Mouse (Mus musculus): ENCODE measurements around the gene Lcn2.
A peak's percentile ranks its signal among the peaks of the same experiment; 100 is the strongest.

Gene Lcn2

DNA sequence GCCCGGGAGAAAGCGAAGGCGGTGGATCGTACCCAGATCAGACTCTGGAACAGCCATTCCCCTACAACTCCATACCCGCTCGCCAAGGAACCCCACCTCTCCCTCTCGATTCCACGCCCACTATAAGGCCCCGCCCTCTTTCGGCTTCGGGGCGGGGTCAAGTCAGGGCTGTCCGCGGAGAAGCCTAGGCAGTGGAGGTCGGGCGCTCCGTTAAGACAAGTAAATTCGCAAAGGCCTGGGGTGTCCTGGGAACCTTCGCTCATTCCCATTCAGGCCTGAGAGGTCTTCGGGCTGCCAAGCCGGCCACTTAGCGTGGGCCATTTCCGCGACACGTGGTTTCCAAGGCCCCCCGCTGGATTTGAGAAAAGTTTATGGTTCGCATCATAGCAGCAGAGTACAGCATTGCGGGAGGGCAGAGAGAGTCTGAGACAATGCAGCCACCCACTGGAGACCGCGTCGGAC, 7.5 kb upstream of the Lcn2 start, which contains the start of gene Ptges2:
Gene Ptges2 (plus strand): TSS at position 413 of the 462 bp plus-strand sequence.
- TF ChIP-seq GATA4 (IDR thresholded peaks at IDR 0.05; ENCODE audit: insufficient replicate concordance, low read length) = no peak

DNA sequence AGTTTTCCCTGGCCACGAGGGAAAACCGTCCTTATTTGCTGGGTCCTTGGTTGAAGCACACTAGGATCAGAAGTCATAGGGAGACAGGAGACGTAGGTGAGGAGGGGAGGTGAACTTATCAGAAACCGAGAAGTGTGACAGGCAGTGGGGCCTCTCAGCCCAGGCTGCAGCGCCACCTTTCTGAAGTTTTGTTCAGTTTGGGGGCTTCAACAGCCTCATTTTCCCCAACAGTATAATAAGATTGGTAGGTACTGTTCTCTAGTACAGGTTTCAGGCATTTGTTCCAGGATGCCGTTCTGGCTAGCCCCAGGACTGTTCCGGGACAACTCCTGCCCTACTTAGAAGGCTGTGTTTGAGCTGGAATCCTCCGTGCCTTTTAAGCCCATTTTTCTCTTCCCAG, 6.9 kb upstream of the Lcn2 start:
- no peak for TF ChIP-seq GATA4 (IDR thresholded peaks at IDR 0.05; ENCODE audit: insufficient replicate concordance, low read length)

DNA sequence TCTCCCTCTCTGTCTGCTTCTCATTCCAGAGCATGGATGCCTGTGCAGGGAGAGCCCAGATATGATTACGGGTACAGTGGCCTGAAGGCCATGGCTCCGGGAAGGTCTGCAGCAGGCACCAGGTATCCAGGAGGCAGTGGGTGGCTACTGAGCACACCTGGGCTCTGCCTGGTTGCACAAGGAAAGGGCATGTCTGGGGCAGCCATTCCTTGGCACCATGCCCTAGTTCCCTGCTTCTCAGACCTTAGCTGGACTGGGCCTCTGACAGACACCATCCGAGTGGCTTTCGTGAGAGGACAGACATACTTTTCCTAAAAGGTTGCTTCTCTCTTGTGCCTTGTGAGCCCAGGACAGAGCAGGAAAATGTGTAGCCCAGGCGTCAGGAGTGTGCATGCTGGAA, 4.0 kb upstream of the Lcn2 start:
- no peak for TF ChIP-seq GATA4 (IDR thresholded peaks at IDR 0.05; ENCODE audit: insufficient replicate concordance, low read length)

DNA sequence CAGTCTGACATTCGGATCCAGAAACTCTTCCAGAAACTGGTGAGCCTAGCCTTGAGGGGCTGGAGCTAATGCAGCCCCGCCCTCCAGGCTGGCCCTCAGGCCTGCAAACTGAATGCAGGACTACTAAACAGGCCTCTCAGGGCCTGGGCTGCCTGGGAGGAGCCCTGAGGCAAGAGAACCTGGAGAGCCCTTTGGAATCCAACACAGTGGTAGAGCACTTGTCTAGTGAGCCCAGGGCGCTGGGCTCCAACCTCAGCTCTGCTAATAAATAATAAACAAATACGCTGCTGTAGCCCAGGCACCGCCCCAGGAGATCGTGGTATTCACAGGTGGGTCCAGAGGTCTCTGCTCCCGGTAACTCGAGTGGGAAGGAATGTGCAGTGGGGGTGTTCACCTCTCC, 2.8 kb upstream of the Lcn2 start:
- no peak for TF ChIP-seq GATA4 (IDR thresholded peaks at IDR 0.05; ENCODE audit: insufficient replicate concordance, low read length)

DNA sequence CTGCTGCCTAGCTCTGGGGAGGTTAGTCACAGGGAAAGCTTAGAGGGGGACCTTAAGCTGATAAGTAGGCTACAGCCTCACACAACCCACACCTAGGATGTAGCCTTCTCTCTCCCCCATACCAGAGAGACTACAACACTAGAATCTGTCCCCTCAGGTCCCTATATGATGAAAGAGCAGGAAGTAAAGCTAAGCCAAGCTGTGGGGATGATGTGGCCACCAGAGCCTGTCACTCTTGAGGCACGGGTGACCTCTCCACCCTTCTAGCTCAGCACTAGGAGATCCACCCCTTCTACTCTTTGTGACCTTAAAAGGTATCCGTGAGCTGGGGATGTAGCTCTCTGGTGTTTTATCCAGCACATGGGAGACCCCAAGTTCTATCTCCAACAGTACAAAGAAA, 1.1 kb upstream of the Lcn2 start:
- TF ChIP-seq GATA4 (IDR thresholded peaks at IDR 0.05; ENCODE audit: insufficient replicate concordance, low read length) = no peak

DNA sequence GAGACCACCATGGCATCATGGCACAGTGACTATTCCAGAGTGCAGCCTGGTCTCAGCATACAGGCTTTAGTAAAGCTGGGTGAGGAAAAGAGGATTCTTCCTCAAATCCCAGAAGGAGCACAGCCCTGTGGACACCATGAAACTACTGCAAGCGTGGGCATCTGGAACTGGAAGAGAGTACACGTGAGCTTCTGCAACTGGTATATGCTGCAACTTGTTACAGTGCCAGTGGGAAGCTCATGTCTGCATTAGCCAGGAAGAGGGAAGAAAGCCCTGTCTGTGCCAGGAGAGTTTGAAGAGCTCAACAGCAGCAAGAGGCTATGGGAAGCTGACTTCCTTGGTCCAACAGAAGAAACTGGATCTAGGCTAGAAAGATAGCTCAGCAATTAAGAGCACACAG, 5.4 kb downstream of the Lcn2 start:
- TF ChIP-seq GATA4 (IDR thresholded peaks at IDR 0.05; ENCODE audit: insufficient replicate concordance, low read length) = no peak

DNA sequence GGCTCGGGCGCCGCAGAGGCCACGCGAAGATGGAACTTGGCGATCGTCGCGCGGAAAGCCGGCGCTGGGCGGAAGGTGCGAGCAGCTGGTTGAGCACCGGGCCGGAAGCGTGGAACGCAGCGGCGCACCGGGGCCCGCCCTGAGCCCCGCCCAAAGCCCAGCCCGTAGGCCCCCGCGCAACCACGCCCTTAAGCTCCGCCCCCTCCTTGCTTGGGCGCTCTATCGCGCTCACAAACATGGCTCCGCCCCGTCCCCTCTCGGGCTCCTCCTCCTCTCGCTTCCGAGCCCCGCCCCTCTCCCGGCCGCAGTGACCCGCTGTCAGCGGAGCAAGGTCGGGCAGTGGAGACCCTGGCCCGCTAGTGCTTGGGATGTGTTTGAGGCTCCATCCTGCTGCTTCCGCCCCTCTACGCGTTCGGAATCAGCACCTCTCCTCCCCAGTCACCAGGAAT, 6.3 kb downstream of the Lcn2 start, which contains the start of gene 1110008P14Rik:
Gene 1110008P14Rik (minus strand): TSS at position 164 of the 449 bp plus-strand sequence.
- TF ChIP-seq GATA4 (IDR thresholded peaks at IDR 0.05; ENCODE audit: insufficient replicate concordance, low read length) = no peak

DNA sequence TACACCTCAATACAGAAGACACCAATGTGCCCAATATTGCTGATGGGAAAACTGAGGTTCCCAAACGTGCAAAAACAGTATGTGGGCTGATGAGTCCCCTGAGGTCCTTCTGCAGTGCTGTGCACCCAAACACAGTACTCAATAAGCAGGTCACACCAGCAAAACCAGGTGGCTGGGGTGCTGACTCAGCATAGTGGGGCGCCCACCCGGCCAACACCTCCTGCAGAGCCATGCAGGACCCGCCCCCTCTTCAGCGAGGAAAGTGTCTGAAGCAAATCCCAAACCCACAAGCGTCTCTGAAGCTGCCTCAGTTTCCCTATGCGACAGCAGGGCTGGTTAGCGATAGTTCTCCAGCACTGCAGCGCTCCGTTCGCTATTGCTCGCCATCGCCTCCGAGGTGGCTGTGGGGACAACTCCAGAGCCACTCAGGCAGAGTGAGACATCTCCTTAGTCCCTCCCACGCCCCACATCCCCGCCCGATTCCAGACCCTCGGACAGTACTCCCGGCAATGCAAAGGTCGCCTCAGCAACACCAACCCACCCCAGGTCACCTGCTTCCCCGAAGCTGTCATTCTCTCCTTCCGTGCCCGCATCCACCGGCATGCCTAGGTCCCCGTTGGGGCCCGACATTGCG, 6.8 kb downstream of the Lcn2 start:
- no peak for TF ChIP-seq GATA4 (IDR thresholded peaks at IDR 0.05; ENCODE audit: insufficient replicate concordance, low read length)

DNA sequence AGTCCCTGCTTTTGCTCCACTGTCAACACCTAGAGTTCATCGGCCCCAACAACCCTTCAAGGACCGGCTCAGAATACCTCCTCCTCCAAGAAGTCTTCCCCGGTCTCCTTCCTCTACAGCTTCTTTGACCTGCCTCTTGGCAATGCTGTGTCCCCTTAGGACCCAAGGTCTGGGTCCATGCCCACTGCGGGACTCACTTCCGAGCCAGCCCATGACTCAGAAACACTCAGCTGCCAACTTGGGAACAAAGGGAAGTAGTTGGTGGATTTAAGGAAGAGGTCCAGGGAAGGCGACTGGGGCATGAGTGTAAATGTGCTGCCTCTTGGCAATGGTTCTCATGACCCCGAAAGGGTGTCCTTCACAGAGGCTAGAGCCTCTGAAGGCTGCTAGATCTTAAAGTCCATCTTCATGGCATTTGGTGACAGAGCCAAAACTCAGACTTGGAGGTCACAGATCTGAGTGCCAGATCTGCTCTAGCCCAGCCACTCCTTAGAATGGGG, 8.0 kb downstream of the Lcn2 start:
- no peak for TF ChIP-seq GATA4 (IDR thresholded peaks at IDR 0.05; ENCODE audit: insufficient replicate concordance, low read length)

DNA sequence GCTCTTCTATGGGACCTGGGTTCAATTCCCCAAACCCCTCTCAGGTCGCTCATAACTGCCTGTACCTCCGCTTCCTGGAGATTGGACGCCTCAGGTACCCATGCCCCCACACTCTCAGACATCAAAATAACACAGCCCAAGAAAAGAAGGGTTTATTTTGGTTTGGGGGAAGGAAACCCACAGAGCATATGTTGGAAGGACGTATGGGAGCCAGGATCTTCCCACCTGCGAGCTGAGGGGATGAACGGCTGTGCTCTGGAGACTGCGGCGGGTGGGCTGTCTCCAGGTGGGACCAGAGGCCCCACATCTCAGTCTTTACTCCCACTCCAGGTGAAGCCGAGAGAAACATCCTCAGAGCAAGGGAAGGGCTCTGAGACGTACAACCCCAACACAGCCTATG, 11.1 kb downstream of the Lcn2 start:
- no peak for TF ChIP-seq GATA4 (IDR thresholded peaks at IDR 0.05; ENCODE audit: insufficient replicate concordance, low read length)

DNA sequence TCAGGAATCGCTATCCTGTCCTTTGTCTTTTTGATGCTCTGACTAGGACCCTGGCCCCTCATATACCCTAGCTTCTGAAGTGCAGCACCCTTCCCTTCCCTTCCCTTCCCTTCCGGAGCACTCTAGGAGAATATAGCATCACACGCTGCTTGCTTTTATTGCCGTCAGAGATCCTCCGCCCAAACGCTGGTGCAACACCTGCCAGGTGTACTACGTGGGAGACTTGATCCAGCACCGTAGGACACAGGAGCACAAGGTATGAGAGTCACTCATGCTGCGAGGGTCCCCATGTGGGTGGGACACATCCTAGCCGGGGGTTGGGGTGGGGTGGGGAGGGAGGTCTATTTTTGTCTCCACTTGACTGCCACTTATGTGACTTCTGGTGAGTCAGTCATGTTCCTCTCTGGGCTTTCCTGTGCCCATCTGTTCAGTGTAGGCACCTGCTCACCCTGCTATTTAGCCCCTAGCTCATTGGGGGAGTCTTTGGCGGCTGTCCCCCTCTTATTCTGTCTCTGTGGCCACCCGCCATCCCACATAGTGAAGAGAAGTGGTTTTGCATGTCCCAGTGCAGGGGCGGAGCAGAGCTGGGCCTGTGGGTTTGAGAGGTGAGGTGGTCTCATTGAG, 12.6 kb downstream of the Lcn2 start:
- TF ChIP-seq GATA4 (IDR thresholded peaks at IDR 0.05; ENCODE audit: insufficient replicate concordance, low read length) = no peak

DNA sequence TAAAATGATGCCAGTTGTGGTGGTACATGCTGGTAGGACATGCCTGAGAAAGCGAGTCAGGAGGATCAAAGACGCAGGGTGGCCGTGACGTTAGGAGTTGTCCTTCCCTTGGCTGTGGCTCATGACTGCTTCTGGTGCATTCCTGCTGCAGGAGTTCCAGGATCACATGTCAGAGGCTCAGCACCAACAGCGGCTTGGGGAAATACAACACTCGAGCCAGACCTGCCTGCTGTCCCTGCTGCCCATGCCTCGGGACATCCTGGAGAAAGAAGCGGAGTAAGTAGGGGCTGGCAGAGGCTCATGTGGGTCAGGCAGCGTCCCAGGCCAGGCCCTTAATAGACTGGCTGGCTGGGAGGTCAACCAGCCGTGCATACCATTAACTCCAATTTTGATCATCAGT, 13.9 kb downstream of the Lcn2 start:
- no peak for TF ChIP-seq GATA4 (IDR thresholded peaks at IDR 0.05; ENCODE audit: insufficient replicate concordance, low read length)

DNA sequence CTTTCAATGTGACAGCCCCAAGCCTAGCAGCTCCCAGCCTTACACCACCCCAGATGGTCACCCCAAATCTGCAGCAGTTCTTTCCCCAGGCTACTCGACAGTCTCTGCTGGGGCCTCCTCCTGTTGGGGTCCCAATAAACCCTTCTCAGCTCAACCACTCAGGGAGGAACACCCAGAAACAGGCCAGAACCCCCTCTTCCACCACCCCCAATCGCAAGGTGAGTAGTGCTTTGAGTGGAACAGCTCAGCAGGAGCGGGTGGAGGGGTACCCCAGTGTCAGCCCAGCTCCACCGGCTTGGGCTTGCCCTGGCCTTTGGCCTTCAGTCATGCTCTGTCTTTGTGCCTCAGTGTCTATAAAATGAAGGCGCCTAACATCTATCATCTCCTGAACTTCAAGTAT, 20.7 kb downstream of the Lcn2 start:
- no peak for TF ChIP-seq GATA4 (IDR thresholded peaks at IDR 0.05; ENCODE audit: insufficient replicate concordance, low read length)

DNA sequence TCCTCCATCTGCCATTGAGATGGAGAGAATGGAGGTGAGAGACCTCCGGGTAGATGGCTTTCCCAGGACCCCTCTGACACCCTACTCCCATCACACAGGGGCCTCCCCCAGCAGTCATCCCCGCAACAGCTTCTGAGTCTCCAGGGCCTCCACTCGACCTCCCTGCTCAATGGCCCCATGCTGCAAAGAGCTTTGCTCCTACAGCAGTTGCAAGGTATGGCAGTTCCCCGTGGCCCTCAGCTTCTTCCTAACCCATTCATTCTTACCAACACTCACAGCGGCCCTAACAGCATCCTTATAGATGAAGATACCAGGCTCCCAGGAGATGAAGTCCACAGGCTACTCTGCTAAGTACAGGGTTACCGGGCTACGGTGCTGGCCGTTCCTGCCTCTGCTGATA, 23.9 kb downstream of the Lcn2 start:
- TF ChIP-seq GATA4 (IDR thresholded peaks at IDR 0.05; ENCODE audit: insufficient replicate concordance, low read length) = no peak

DNA sequence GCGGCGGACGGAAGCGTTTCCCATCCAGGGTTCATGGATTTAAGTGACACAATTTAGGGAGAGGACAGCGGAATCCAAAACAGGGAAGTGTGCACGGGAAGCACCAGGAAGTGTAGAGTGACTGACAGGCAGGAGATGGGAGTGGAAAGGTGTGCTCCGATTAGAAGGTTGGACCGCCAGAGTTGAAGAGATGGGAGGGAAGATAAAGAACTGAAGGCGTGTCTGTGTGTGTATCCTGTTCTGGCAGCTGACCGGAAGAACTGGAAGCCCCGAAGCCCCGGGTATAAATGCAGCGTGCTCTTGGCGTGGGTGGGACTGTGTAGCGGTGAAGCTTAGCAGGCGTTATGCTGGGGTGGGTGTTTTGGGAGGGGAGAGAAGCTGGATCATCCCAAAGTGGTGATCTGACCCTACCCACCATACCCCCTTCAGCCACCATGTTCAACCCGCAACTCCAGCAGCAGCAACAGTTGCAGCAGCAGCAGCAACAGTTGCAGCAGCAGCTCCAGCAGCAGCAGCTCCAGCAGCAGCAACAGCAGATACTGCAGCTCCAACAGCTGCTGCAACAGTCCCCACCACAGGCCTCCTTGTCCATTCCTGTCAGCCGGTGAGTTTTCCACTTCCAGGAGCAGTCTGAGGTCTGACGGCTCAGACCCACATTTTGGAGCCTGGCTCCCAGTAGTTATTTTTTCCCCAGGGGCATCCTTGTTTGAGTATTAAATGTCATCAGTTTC, 24.5 kb downstream of the Lcn2 start:
- no peak; the same call in 1 of the 2 replicates for TF ChIP-seq GATA4 (IDR thresholded peaks at IDR 0.05; ENCODE audit: insufficient replicate concordance, low read length)

DNA sequence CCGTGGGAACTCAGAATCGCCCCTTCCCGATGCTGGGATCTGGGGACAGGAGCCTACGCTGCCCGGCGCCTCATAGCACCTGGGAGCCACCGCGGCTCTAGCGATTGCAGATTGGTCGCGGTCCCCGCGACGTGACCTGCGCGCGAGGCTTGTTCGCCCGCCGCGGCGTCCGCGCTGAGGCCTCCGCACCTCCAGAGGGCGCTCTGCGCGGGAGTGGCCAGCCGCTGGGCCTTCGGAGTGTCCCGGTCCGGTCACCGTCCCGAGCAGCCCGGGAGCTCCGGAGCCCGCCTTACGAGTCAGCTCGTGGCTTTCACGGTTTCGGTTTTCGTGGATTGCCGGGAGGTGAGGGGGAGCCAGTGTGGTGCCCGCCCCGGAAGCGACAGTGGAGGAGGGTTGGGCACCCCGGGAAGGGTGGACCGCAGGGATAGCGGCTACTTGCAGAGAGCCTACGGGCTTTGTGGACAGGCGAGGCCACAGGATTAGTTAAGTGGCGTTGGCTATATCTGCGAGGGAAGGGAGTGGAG, 25.2 kb downstream of the Lcn2 start:
- TF ChIP-seq GATA4 (IDR thresholded peaks at IDR 0.05; ENCODE audit: insufficient replicate concordance, low read length) = 0 out of 2 replicates have a peak, but pooled peaks have one; percentile 14

All from liver, adult (tissue).